Mouse (Mus musculus) thymus, adult 2 months (tissue): ENCODE results near the gene Auts2.

Experiments used
- CTCF ChIP-seq: fragments of 200-500 bp; IDR thresholded peaks from 2 replicates; pipeline ENCODE4 v1.5.1; 2012; ENCODE audit warnings: mild to moderate bottlenecking, control low read depth, low read length, moderate library complexity, borderline replicate concordance; ENCODE audit not compliant: control insufficient read depth, poor library complexity, insufficient read depth; ENCODE audit errors: extremely low read depth
- POLR2A ChIP-seq: fragments of 200-500 bp; IDR thresholded peaks from 2 replicates; pipeline ENCODE4 v1.6.1; 2012; ENCODE audit warnings: mild to moderate bottlenecking, low read length, control low read depth, moderate library complexity; ENCODE audit not compliant: control insufficient read depth, poor library complexity, insufficient read depth; ENCODE audit errors: extremely low read depth

DNA sequence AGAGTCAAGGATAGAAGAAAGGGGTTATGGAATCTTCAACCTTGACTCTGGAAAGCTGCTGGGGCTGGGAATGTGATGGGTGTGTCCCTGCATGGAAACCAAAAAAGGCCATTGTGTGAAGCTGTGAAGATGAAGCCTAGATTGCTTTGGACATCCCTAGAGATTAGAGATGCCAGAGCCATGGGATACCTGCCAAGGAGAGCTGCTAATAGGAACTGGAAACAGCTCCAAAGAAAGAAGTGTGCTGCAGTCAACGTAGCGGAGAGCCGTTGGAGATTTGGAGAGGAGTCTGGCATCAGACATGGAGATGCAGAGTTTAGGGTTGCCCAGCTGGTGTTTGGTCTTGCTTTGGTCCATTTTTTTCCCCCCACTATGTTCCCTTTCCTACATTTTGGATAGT is 656.5 kb downstream of the Auts2 start:
- TF ChIP-seq POLR2A (no peak), CTCF (no peak)
